Mouse (Mus musculus): ENCODE measurements around the gene Asrgl1. TPM values are rescaled to one million over a fixed set of nuclear protein-coding genes. Genes with fewer than 3 reads are reported as not detected.
"Not testable (repeated sequence)": the region's sequence is repeated elsewhere in the genome, so short reads cannot be mapped to it uniquely, and the experiment has no call there.

Asrgl1 gene
- polyA plus RNA-seq, 1 experiment from 2014 or later: 6.7 TPM

GRCm38 (mm10) chr19:9103986-9104385, 31.4 kb downstream of the Asrgl1 start:
- Histone ChIP-seq H3K9ac (no peak overlapping the region), H3K4me2 (no peak overlapping the region), H3K9me3 (replicated peaks) (no peaks in the 10 kb centered on the region), H3K36me3 (replicated peaks) (no peaks in the 10 kb centered on the region), H3K27ac (replicated peaks) (no peak overlapping the region), H3K4me1 (replicated peaks) (0 out of 2 replicates have a peak, but pooled peaks cover 13% of the 10 kb centered on the region), H3K4me3 (replicated peaks) (no peak overlapping the region), H3K27me3 (no peaks in the 10 kb centered on the region; the same call in 1 of the 2 replicates)
- no peak for ATAC-seq (ENCODE audit: insufficient read depth)
- WGBS (ENCODE audit: insufficient replicate concordance): 46% methylated on average over 4 of the region's 4 CpGs

DNA sequence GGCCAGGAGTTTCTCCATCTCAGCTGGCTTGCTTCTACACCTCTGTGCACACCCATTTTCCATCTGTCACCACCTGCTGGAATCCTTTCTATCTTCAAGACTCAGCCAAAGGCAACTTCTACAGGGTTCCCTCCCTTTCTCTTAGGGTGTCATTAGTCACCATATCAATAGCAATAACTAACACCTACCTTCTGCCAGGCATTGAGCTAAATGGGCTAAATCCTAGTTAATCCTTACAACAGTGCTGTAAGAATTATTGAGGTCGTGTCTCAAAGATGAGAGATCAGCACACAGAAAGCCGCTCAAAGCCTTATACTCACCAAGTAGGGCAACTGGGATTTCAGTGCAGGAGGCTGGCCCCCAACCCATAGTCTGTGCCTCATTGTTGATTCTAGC, 34.4 kb downstream of the Asrgl1 start:
- Histone ChIP-seq H3K27ac (replicated peaks) (no peak overlapping the region), H3K27me3 (no peaks in the 10 kb centered on the region; the same call in 1 of the 2 replicates), H3K4me3 (replicated peaks) (no peak overlapping the region), H3K9me3 (replicated peaks) (no peaks in the 10 kb centered on the region), H3K4me1 (replicated peaks) (no peaks in the 10 kb centered on the region), H3K9ac (no peak overlapping the region), H3K36me3 (replicated peaks) (no peaks in the 10 kb centered on the region), H3K4me2 (no peak overlapping the region)
- WGBS (ENCODE audit: insufficient replicate concordance): 53% methylated on average over 2 of the region's 2 CpGs
- ATAC-seq (ENCODE audit: insufficient read depth): no peak

- no peak overlapping the region for H3K4me3 ChIP-seq (replicated peaks)
- no peaks in the 10 kb centered on the region for H3K36me3 ChIP-seq (replicated peaks)
- WGBS (ENCODE audit: insufficient replicate concordance): 67% methylated on average over 17 of the region's 17 CpGs
- H3K4me1 ChIP-seq (replicated peaks): no peaks in the 10 kb centered on the region
- H3K9ac ChIP-seq: no peak overlapping the region
- no peak for ATAC-seq (ENCODE audit: insufficient read depth)
- no peaks in the 10 kb centered on the region for H3K9me3 ChIP-seq (replicated peaks)
- no peak overlapping the region for H3K4me2 ChIP-seq
- H3K27me3 ChIP-seq: no peaks in the 10 kb centered on the region; the same call in 1 of the 2 replicates
- H3K27ac ChIP-seq (replicated peaks): no peak overlapping the region
Observed at GRCm38 (mm10) chr19:9100297-9101061, 35.0 kb downstream of the Asrgl1 start.

DNA sequence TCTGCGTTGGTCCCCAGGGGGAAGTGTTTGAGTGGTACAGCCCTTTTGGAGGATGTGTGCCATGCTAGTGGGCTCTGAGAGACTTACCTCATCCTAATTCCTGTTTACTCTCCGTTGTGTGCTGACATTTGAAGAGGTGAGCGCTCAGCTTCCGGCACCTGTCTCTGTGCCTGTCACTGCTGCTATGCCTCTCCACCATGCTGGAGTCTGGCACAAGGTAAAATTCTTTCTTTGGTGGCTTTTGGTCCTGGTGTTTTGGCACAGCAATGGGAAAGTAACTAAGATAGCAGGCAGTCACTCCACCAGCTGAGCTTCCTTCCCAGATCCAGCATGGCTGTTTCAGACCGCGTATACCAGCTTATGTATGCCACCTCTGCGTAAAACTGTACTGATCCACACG, 35.7 kb downstream of the Asrgl1 start:
- H3K9ac ChIP-seq: no peak overlapping the region
- H3K4me3 ChIP-seq (replicated peaks): no peak overlapping the region
- no peaks in the 10 kb centered on the region; the same call in 1 of the 2 replicates for H3K27me3 ChIP-seq
- H3K9me3 ChIP-seq (replicated peaks): no peaks in the 10 kb centered on the region
- WGBS (ENCODE audit: insufficient replicate concordance): 77% methylated on average over 8 of the region's 8 CpGs
- H3K27ac ChIP-seq (replicated peaks): no peak overlapping the region
- no peaks in the 10 kb centered on the region for H3K36me3 ChIP-seq (replicated peaks)
- H3K4me2 ChIP-seq: no peak overlapping the region
- H3K4me1 ChIP-seq (replicated peaks): no peaks in the 10 kb centered on the region
- ATAC-seq (ENCODE audit: insufficient read depth): no peak

DNA sequence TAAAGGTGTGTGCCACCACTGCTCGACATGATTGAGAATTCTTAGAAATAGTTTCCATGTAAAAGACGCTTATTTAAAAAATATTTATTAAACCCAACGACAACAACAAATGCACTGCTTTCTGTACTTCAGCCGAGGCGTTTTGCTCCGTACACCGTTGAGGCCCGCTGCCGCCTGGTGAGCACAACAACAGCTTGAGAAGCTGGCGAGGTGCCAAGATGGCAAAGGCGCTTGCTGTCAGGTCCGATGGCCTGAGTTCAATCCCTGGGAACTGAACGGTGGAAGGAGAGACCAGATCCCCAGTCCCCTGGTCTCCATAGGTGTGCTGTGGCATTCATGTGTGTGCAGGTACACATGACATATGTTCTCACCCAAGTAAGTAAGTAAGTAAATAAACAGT, 38.0 kb downstream of the Asrgl1 start:
- 76% methylated on average over 13 of the region's 13 CpGs for WGBS (ENCODE audit: insufficient replicate concordance)
- no peaks in the 10 kb centered on the region for H3K9me3 ChIP-seq (replicated peaks)
- no peak for ATAC-seq (ENCODE audit: insufficient read depth)
- H3K36me3 ChIP-seq (replicated peaks): no peaks in the 10 kb centered on the region
- 0 out of 2 replicates have a peak, but pooled peaks cover 5% of the 10 kb centered on the region for H3K27me3 ChIP-seq
- H3K4me3 ChIP-seq (replicated peaks): no peak overlapping the region
- no peak overlapping the region for H3K27ac ChIP-seq (replicated peaks)
- H3K4me1 ChIP-seq (replicated peaks): no peaks in the 10 kb centered on the region
- no peak overlapping the region for H3K9ac ChIP-seq
- no peak overlapping the region for H3K4me2 ChIP-seq

DNA sequence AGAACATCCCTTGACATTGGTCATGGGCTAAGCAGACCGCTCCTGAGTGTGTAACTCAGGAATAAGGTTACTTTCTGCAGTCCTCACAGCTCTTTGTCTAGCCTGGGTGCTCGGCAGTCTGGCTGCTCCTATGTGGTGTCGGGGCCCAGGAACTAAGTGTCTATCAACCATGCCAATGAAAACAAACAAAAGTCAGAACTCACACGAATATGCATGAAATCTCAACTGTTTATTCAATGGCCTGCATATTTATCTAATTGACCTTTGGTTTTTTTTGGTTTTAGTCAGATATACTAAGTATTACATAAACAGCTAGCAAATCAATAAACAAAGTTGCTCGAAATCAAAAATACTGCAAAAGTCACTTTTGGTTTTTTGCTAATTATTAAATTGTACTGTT, 40.3 kb downstream of the Asrgl1 start:
- Histone ChIP-seq H3K4me1 (replicated peaks) (no peaks in the 10 kb centered on the region), H3K4me3 (replicated peaks) (no peak overlapping the region), H3K27me3 (0 out of 2 replicates have a peak, but pooled peaks cover 5% of the 10 kb centered on the region), H3K36me3 (replicated peaks) (no peaks in the 10 kb centered on the region), H3K27ac (replicated peaks) (no peak overlapping the region), H3K9ac (no peak overlapping the region), H3K9me3 (replicated peaks) (no peaks in the 10 kb centered on the region), H3K4me2 (no peak overlapping the region)
- no peak for ATAC-seq (ENCODE audit: insufficient read depth)
- 55% methylated on average over 5 of the region's 5 CpGs for WGBS (ENCODE audit: insufficient replicate concordance)

- Histone ChIP-seq H3K27me3 (peaks cover 5% of the 10 kb centered on the region; the same call in 1 of the 2 replicates), H3K9ac (no peak overlapping the region), H3K27ac (replicated peaks) (no peak overlapping the region), H3K4me1 (replicated peaks) (no peaks in the 10 kb centered on the region), H3K4me3 (replicated peaks) (no peak overlapping the region), H3K4me2 (no peak overlapping the region), H3K36me3 (replicated peaks) (no peaks in the 10 kb centered on the region), H3K9me3 (replicated peaks) (no peaks in the 10 kb centered on the region)
- ATAC-seq (ENCODE audit: insufficient read depth): no peak
- 36% methylated on average over 2 of the region's 2 CpGs for WGBS (ENCODE audit: insufficient replicate concordance)
Observed at GRCm38 (mm10) chr19:9090709-9091108, 44.7 kb downstream of the Asrgl1 start.

DNA sequence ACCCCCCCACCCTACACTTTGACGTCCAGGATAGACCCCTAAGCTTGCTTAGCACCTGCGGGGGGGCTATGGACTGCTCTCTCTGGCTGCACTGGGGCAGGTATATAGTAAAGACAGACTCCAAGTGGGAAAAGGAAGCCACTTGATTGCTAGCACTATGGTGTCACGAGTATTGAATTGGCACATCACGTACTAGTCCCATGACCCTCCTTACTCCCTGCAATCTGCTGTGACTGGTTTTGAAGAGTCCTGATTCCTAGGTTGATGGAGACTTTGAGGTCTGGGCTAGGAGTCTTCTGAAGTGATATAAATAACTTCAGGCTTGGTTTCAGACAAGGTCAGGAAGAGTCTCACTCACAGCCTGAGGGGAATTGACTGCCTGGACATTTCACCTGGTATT, 45.2 kb downstream of the Asrgl1 start:
- WGBS (ENCODE audit: insufficient replicate concordance): 46% methylated on average over 4 of the region's 4 CpGs
- Histone ChIP-seq H3K9ac (no peak overlapping the region), H3K27ac (replicated peaks) (no peak overlapping the region)

DNA sequence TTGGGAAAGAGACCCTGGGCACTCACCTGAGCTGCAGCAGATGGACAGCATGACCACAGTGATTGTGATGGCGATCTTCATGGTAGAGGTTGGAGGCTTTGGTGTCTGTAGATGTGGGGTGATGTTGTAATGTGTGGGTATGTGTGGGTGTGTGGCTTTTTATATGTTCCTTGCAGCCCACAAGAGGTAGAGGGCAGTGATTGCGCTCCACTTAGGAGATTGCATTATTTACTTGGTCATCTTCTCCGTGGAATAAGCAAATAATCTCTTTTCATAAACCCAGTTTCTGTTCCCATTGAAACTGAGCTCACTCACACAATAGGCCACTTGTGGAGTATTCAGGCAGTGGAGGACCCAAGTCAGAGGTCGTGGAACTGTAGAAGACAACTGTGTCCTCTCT, 47.6 kb downstream of the Asrgl1 start, which contains the start of gene Scgb1a1:
Gene Scgb1a1 (minus strand): TSS at position 138 of the 400 bp plus-strand sequence.
- ATAC-seq (ENCODE audit: insufficient read depth): no peak
- Histone ChIP-seq H3K9me3 (replicated peaks) (no peaks in the 10 kb centered on the region), H3K36me3 (replicated peaks) (no peaks in the 10 kb centered on the region), H3K27ac (replicated peaks) (no peak within 1 kb of the TSS), H3K4me1 (replicated peaks) (no peaks in the 10 kb centered on the region), H3K27me3 (no peaks in the 10 kb centered on the region; the same call in 1 of the 2 replicates), H3K4me3 (replicated peaks) (no peak within 1 kb of the TSS), H3K9ac (no peak within 1 kb of the TSS), H3K4me2 (no peak within 1 kb of the TSS)
- 60% methylated on average over 4 of the region's 4 CpGs for WGBS (ENCODE audit: insufficient replicate concordance)

More for the DNA sequence above, 45.2 kb downstream of the Asrgl1 start:
- Histone ChIP-seq H3K27me3 (peaks cover 5% of the 10 kb centered on the region; the same call in 1 of the 2 replicates), H3K36me3 (replicated peaks) (no peaks in the 10 kb centered on the region), H3K4me2 (no peak overlapping the region), H3K4me1 (replicated peaks) (no peaks in the 10 kb centered on the region), H3K4me3 (replicated peaks) (no peak overlapping the region), H3K9me3 (replicated peaks) (no peaks in the 10 kb centered on the region)
- no peak for ATAC-seq (ENCODE audit: insufficient read depth)

DNA sequence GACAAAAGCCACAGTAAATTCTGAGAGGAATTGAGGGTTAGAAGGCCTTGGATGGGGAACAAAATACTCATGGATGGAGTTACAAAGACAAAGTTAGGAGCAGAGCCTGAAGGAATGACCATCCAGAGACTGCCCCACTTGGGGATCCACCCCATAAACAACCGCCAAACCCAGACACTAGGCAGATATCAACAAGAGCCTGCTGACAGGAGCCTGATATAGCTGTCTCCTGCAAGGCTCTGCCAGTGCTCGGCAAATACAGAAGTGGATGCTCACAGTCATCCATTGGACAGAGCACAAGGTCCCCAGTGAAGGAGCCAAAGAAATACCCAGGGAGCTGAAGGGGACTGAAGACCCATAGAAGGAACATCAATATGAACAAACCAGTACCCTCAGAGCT, 51.5 kb downstream of the Asrgl1 start:
- not testable (repeated sequence) for H3K27ac ChIP-seq (replicated peaks); H3K4me1 ChIP-seq (replicated peaks); H3K4me2 ChIP-seq; H3K4me3 ChIP-seq (replicated peaks); H3K9me3 ChIP-seq (replicated peaks); H3K9ac ChIP-seq; H3K27me3 ChIP-seq; H3K36me3 ChIP-seq (replicated peaks); ATAC-seq (ENCODE audit: insufficient read depth)
- WGBS (ENCODE audit: insufficient replicate concordance): 29% methylated on average over 2 of the region's 2 CpGs

GRCm38 (mm10) chr19:9083010-9083355, 52.5 kb downstream of the Asrgl1 start:
- Histone ChIP-seq H3K9me3 (replicated peaks) (no peaks in the 10 kb centered on the region), H3K36me3 (replicated peaks) (no peaks in the 10 kb centered on the region), H3K27ac (replicated peaks) (no peak overlapping the region), H3K27me3 (no peaks in the 10 kb centered on the region; the same call in 1 of the 2 replicates), H3K4me1 (replicated peaks) (peaks cover 6% of the 10 kb centered on the region; the same call in 1 of the 2 replicates), H3K4me2 (no peak overlapping the region; the same call in 1 of the 2 replicates), H3K9ac (no peak overlapping the region), H3K4me3 (replicated peaks) (no peak overlapping the region)
- no peak for ATAC-seq (ENCODE audit: insufficient read depth)
- whole genome bisulfite sequencing (ENCODE audit: insufficient replicate concordance): 78% methylated on average over 2 of the region's 2 CpGs

Measured in liver, embryonic 15.5 days (tissue).